Mouse (Mus musculus): ENCODE data around the gene Gria4. TPM values are rescaled to one million over a fixed set of nuclear protein-coding genes. Genes with fewer than 3 reads are reported as not detected.
"Not testable (repeated sequence)": the region's sequence is repeated elsewhere in the genome, so short reads cannot be mapped to it uniquely, and the experiment has no call there.

Gria4 gene
- total RNA-seq, 2 experiments from 2014 or later: 0.20 to 0.24 TPM

GRCm38 (mm10) chr9:4555415-4555959, 240.5 kb downstream of the Gria4 start:
- no peak for DNase-seq

GRCm38 (mm10) chr9:4539218-4539617, 256.8 kb downstream of the Gria4 start:
- DNase-seq: no peak

GRCm38 (mm10) chr9:4536514-4537150, 259.4 kb downstream of the Gria4 start:
- no peak for DNase-seq

- no peak for DNase-seq
These were observed 281.5 kb downstream of the Gria4 start for GRCm38 (mm10) chr9:4514563-4514885.

- no peak for DNase-seq
These were observed 282.1 kb downstream of the Gria4 start for GRCm38 (mm10) chr9:4513796-4514562.

GRCm38 (mm10) chr9:4506086-4506485, 289.9 kb downstream of the Gria4 start:
- DNase-seq: no peak

GRCm38 (mm10) chr9:4505087-4505486, 290.9 kb downstream of the Gria4 start:
- DNase-seq: no peak

GRCm38 (mm10) chr9:4486428-4486827, 309.6 kb downstream of the Gria4 start:
- no peak for DNase-seq

GRCm38 (mm10) chr9:4484502-4484901, 311.5 kb downstream of the Gria4 start:
- DNase-seq: no peak

- DNase-seq: no peak
These were observed 325.2 kb downstream of the Gria4 start for GRCm38 (mm10) chr9:4470791-4471190.

- no peak for DNase-seq
These were observed 336.5 kb downstream of the Gria4 start for GRCm38 (mm10) chr9:4459456-4460070.

- DNase-seq: no peak
These were observed 337.8 kb downstream of the Gria4 start for GRCm38 (mm10) chr9:4458193-4458592.

- DNase-seq: peak; percentile 23
These were observed 338.4 kb downstream of the Gria4 start for GRCm38 (mm10) chr9:4457644-4458043.

GRCm38 (mm10) chr9:4442908-4443307, 353.1 kb downstream of the Gria4 start:
- peak; percentile 42 for DNase-seq

GRCm38 (mm10) chr9:4400801-4401200, 395.2 kb downstream of the Gria4 start:
- not testable (repeated sequence) for DNase-seq

- no peak for DNase-seq
These were observed 419.4 kb downstream of the Gria4 start for GRCm38 (mm10) chr9:4376640-4377120.

- peak; percentile 96 for DNase-seq
These were observed 420.0 kb downstream of the Gria4 start, which contains the start of gene Msantd4 for GRCm38 (mm10) chr9:4375828-4376639. Gene Msantd4, plus strand, starts transcription at chr9:4376562.

Small RNA genes within 50 kb of the gene (microRNA-seq; reads per million reads assigned to microRNA genes)
- gene Gm23811: 0 reads per million in 2 experiments
- gene Gm23992: 0 reads per million in 2 experiments

Data from heart, postnatal 4 days (tissue).